Mouse (Mus musculus) frontal cortex, adult 2 months (tissue): Measurements from ENCODE around the gene Smad3. TPM values are rescaled to one million over a fixed set of nuclear protein-coding genes. Genes with fewer than 3 reads are reported as not detected.

Experiments used
- DNase-seq, 2 experiments: peaks; one replicate each; pipeline ENCODE4 v3.0.0; 2022; ENCODE audit warnings: low spot score in 1 of 2; ENCODE audit errors: extremely low spot score in 1 of 2
- polyA plus RNA-seq: library from polyadenylated mRNA; depleted of rRNA; stranded (reverse); fragments of >200 nt; gene quantifications from 2 replicates; pipeline ENCODE4 v1.2.3, GENCODE M21; 2012

Gene Smad3
- polyA plus RNA-seq, 1 experiment = 29.5 TPM

DNA sequence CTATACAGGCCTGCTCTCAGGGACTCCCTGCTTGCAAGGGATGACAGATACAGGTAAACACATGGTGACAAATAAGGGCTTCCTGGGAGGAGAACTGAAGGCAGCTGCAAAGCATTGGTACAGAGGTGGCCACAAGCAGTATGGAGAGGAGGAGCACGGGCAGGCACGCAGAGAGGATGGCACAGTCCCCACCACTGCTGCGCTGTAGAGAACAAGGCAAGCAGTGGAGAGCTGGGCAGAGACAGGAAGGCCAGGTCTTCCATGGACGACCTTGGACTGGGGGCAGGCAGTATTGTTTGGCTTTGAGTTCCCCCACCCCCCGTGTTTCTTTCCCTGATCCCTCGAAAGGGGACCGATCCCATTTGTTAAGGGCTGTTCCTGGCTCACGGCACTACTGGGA, 112.7 kb downstream of the Smad3 start:
- no peak for DNase-seq

DNA sequence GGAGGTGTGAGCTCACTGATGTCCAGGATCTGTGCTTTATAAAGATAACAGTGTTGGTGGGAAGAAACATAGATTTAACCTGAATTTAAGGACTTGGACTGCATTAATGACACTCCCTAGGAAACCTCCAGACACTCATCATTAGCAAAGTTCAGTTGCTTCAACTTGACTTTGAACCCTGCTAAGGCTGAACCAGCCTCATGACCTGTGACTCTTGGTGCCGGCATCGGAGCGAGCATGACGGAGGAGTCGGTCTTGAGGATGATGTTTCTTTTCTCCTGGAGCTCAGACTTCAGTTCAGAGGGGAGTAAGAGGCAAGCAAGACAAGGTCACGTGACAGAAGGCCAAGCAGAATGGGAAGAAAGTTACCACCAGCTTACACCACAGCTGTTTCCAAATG, 113.8 kb downstream of the Smad3 start:
- no peak for DNase-seq

DNA sequence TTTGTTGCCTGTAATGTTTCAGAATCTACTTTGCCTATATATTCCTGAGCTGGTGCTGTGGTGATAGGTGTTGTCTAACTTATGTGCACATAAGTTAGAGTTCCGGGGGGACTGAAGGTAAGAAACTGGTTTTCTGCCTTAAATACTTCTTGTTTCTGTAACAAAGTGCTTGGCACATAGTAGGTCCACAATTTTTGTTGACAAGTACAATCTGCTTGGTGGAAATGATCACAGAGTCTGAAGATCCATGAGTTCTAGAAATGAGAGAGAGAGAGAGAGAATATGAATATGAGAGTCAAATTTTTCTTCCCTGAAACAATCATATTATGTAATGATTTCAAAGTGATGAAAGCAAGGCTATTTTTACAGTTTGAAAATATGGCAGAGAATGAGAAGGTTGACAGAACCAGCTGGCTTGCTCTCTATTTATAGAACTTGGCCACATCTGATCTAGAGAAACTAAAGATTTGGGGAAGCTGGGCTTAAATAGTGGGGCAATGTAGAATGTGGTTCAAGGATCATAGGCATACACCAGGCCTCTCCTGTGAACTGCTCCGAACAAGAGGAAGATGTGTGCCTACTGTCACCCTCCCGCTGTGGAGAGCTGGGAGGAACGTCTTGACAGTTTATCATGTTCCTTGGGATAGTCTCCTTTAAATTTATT, 115.7 kb downstream of the Smad3 start:
- DNase-seq = peak in 1 of 2 experiments; percentile 75

DNA sequence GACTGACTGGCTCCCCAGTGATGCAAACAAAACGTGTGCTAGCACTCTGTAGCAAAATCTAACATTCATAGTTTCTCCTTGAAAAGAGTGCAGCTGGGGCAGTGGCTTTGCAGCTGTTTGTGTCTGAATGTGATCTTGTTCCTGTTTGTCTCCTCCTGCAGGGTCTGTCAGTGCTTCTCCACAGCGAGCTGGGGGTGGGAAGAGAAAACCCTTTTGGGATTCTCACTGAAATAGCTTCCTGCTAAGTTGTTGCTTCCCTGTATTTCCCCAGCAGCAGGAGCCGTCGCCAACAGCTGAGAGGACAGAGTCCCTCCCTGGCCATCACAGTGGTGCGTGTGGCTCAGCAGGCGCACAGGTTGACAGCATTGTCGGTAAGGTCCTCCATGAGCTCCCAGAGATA, 121.7 kb downstream of the Smad3 start:
- no peak for DNase-seq

DNA sequence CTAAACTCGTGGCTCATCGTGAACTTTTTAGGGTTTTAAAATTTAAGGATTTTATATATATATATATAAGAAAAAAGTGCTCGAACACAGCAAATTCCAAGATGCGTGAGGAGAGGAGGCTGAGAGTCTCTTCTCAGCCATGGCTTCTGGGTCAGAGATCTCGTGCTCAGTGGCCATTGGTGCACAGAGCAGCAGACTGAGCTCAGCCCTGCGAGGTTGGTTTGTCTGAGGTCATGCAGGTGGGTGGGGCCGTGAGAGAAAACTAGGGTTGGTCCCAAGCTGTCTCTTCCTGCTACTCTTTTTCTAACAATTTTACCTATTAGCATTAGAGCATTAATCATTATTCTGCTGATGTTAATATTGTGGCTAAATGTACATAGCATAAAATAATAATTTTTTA, 124.5 kb downstream of the Smad3 start:
- no peak for DNase-seq

DNA sequence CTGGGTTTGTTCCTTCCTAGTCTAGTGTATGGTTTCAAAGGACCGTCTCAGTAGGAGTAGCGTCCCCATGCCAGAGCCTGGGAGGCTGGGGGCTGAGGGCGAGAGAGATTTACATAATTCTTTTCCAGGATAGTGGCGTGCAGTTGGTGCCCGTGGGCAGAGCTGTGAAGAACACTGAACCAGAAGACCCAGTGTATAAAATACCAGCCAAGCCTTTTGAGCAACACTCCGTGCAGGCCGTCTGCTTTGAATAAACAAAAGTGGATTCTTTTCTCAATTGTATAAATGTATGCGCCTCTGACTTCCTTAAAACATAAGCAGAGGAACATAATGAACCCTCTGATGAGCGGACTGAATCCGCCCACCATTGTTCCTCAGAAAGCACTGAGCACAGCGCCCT, 124.9 kb downstream of the Smad3 start:
- DNase-seq = peak; percentile 66 to 77

DNA sequence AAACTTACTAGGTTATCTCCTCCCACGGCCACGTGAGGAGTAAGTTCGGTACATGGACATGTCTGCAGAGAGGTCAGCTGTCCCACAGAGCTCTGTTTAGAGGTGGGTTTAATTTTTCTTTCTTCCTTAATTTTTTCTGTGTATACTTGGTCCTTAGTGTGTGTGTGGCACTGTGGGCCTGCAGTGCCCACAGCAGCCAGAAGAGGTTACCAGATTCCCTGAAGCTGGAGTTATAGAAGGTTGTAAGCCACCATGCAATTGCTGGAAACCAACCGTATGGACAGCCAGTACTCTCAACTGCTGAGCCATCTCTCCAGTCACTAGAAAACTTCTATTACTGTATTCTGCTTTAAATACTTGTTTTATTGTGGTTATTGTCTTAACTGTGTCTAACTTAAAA, 125.7 kb downstream of the Smad3 start:
- no peak for DNase-seq

DNA sequence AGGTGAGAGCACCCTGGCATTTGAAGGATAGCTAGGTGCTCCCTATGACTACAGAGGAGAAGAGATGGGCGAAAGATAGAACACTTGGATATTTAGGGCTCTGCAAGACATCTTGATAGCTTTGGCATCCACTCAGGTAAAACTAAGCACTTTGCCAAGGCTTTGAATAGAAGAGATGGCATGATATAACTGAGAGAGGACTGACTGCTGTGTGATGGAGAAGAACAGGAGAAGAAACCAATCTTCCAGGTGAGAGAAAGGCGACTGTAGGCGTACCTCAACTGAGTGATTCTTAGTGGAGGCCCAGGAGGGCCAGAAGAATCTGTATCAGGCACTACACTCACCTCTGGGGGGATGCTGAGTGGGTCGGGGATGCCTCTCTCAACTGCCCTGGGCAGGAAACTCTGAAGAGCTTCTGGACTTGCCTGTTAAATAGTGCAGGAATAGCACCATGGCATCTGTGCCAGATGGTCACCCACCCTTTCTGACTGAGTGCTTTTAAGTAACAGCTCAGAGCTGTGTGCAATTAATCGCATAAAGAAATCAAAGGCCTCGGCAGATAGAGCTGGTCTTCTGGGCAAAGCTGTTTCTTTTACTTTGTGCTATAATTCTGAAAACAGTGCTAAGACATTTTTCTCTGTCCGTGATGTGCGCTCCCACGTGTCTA, 132.6 kb downstream of the Smad3 start:
- no peak for DNase-seq

DNA sequence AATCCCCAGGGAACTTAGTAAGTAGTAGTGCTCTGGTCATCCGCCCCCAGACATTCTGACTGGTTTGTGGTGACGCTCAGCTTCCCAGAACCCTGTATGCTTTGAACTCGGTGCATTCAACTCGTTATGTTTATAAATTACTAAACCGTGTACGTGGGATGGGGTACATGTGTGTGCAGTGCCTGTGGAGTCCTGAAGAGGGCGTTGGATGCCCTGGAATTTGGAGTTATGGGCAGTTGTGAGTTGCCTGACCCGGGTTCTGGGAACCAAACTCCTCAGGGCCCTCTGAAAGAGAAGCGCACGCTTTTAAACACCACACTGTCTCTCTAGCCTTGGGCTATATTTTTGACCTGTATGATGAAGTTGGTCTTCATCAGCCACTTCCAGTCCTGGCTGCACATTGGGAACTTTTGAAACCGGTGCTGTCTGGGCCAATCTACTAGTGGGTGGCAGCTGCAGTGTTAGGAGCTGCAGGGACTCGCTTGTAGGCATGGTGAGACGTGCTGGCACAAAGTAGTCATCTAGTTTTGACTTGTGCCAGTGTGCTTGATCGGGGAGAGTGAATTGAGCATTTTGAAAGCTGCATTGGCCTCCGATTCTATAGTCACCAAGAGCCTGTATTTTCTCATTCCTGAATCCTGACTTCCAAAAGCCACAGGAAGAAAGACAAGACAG, 133.8 kb downstream of the Smad3 start:
- no peak for DNase-seq

DNA sequence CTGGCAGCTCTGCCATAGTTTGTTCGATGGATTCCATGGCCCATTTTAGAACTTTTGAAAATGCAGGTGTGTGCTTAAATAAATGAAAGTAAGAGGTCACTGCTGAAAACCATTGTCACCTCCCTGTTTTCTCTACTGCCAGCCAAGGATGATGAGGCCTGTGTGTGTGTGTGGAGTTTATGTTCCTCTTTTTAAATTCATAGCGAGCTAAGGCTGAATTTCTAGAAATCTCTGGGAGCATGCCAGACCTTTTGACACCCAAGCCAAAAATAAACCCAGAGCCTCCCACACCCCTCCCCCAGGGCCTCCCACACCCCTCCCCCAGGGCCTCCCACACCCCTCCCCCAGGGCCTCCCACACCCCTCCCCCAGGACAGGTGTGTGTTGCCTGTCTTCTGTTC, 139.8 kb downstream of the Smad3 start:
- DNase-seq = no peak

DNA sequence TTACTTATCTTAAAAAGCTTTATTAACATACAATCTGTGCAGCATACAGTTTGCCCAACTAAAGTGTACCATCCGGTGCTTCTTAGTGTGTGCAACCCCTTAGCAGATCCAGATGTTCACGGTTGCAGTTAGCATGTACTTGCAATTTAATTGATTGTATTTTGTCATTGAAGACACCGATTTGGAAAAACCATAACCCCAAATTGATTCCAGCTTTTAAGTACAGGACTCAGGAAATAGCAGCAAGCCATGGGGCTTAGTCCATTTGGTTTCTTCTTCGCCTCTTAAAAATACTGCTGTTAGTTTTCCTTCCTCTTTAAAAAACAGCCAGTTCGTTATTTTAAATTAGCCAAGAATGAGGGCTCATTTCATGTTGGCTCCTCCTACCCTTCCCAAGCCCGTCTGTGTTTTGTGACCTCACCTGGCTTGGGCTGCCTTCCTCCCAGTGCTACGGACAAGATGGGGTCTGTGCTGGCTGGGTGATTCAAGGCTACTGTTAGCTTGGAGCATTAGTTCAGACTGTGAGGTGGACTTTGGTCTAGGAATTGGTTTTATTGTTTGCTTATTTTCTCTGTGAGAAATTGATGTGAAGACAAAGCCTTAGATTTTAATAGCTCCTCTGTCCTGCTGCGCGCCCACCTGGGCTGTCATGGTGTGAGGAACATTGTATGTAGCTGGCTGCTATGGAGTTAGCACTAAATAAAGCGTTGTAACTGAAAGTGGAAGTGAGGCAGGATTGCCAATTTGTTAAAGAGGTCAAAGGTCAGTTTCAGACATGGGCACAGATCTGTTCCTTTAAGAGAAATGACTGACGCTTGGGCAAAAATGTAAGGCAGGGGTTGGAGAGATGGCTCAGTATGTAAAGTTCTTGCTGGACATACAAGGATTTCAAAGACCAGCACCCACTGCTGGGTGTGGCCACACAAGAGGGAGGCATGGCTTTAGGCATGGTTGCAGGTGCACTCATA, 143.5 kb downstream of the Smad3 start:
- no peak for DNase-seq

DNA sequence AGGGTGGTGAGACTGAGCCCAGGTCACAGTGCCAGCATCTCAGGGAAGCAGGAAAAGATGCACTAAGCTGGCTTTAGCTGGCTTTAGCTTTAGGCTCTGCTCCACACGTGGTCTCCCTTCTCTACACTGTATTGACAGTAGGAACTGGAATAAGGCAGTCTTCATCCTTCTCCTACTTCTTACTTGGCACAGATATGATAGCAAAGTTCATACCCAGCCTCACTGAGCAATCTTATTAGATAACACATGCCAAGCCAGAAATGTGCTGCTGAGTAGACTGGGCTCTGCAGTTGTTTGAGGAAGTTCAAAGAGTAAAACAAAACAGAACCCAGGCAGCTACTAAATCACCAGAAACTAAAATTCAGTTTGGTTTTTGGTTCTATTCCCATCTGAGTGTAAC, 144.2 kb downstream of the Smad3 start:
- no peak for DNase-seq

DNA sequence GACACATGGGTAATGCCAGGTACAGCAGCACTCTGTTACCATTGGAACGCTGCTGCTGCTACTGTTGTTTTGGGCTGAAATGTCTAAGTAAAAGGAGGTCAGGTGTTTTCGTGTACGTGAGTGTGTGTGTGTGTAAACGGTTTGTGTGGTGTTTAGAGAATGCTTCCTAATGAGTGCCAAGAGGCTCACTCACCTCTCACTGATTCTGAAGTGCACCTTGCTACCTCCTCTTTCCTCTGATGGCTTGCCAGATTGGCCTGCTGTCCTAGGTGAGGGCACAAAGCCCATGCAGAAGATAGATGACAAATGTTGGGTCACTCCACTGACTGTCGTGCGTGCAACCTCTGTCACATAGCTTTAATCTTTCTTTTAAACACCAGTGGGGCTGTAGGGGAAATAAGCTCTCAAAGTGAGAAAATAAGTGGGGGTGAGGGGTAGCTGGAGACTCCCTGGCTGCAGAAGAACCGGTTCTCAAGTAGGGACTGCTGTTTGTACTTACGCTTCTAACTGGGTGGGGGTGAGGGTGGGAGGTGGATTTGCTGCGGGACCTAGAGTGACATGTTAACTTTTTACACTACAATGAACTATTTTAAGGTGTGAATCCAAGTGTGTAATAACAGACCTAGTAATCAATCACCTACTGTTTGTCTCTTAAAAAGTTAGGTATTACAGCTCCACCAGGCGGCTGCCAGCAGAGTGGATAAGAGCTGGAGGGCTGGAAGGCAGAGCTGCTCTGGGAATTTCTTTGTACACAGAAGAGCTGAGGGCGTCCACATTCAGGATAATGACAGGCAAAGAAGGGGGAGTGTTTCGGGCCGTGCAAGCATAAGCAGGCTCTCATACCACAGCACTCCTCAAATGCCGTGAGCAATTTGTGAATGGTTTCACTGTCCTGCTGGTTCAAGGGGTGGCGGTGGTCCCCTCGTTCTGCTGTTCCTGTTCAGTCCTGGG, 145.0 kb downstream of the Smad3 start:
- no peak for DNase-seq

DNA sequence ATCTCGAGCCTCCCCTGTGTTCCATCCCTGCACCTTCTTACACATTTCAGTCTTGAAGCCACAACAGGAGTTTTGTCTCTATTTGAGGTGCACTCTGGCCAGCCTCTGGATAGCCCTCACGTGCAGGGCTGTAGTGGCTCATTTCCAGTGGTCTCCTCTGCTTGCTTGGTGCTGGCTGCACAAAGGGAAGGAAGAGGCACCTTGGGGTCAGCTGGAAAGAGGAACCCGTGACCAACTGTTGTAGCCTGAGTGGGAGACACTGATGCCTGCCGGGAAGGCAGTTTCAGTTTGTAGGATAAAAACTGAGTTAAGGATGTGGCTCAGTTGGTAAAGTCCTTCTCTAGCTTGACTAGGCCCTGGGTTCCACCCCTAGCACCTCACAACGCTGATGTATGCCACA, 145.8 kb downstream of the Smad3 start:
- DNase-seq = no peak

DNA sequence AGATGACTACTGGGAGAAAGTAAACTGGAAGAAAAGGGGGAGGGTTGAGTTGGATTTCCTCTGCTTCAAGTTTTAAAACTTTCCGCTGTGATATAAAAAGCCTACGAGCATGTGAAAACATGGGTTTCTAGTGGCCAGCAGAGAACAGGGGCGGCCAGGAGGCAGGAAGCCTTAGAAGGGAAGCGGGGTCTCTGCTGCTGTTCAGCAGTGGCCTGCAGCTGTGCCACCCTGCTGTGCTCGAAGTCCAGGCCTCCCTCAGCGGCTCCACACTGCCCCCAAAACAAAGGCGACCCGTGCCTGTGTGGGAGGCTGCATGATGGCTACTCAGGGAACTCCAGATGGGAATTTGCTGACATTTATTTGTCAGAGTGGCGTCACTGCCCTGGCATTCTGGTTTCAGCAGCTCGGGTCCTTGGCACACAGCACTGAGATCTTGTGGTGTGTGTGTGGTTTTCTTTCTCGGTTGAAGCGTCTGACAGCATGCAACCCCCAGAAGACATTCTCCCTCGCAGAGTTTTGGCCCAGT, 146.9 kb downstream of the Smad3 start:
- DNase-seq = no peak

DNA sequence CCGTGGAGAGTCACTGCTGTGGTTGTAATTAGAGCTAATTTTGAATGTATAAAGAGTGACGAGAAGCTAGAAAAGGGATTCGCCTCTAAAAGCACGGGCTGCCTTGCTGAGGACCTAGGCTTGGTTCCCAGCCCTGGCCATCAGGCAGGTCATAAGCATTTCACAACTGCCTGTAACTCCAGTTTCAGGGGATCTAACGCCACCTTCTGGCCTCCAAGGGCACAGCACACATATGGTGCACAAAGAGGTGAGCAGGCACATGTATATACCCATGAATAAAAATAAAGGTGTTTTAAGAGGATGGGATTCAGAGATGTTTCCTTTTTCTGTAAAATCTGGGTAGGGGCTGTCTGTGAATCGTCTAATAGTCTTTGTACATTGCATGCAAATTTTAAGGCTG, 147.6 kb downstream of the Smad3 start:
- DNase-seq = no peak

DNA sequence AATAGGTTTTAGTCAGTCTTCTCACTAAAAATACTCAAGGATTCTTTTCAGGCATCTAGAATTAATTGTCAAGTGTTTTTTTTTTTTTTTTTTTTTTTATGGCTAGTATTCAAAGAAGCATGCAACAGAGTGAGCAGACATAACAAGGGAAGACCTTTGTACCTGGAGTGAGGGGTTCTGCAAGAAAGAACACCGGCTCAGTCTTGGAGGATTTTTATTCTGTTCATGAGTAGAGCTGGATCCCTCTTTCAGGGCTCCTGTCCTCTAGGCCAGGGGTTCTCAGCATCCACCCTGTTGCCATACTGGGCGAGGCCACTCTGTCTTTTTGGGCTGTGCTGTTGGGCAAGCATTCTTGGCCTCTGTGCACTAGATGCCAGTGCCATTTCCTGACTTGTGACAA, 148.0 kb downstream of the Smad3 start:
- DNase-seq = no peak

DNA sequence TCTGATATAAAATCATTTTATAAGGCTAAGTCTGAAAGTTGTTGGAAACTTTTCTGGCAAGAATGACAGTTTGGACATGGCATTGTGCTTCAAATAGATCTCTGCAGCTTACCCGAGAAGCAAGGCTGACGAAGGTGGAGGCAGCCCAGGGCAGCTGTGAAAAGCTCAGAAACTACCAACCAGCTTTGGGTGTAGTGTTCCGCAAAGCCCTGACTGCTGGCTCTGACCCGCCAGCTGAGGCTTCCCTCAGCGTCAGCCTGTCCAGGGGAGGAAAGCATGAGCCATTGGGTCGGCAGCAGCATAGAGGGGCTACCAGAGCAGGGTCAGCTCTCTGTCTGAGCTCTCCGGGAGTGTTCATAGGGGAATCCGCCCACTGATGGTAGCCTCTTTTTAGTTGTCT, 148.5 kb downstream of the Smad3 start:
- DNase-seq = no peak

DNA sequence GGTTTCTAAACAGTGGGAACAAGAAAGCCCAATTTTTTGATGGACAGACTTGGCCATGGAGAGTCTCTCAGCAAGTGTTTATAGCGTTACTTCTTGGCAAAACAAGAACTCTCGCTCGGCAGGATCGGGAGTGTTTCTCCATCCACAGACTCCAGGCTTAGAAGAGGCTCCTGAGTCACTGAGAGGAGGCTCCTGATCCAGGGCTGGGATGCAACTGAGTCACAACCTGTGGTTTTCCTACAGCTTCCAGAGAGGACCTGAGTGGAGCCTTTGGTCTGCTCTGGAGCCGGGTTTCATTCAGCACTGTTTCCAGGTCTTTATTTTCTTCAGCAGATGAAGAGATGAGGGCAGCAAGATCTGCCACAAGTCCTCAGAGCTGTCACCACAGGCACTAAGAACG, 149.8 kb downstream of the Smad3 start:
- DNase-seq = no peak

DNA sequence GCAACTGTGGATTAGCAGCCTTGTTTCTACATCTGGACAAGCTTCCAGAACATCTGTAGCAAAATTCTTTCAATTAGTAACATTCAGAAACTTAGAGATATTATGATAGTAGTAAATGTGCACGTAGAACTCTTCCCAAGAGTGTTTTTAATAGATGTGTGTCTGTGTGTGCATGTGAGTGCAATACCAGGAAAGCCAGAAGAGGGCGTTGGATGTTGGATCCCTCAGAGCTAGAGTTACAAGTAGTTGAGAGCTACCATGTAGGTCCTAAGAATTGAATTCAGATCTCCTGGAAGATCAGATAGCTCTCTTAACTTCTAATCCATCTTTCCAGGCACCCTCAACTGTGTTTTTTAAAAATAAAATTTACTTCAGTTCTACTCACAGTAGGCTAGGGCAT, 151.2 kb downstream of the Smad3 start:
- DNase-seq = no peak
